Mouse (Mus musculus) stomach, embryonic 15.5 days (tissue): ENCODE results near the gene Il34. TPM values are rescaled to one million over a fixed set of nuclear protein-coding genes. Genes with fewer than 3 reads are reported as not detected.

ENCODE experiments used
- ATAC-seq: fragments of 200-750 bp; cut with Nextera tagmentation; 2 replicates; pipeline ENCODE4 v1.8.0; 2017; ENCODE audit warnings: low read depth, moderate number of reproducible peaks, moderate TSS enrichment; ENCODE audit not compliant: insufficient read depth, low FRiP score
- H3K27ac ChIP-seq: fragments of 300-500 bp; sonication (generic); 2 replicates; pipeline ENCODE4 v1.5.1; 2015; ENCODE audit warnings: mild to moderate bottlenecking, inconsistent platforms
- H3K27me3 ChIP-seq: fragments of 300-500 bp; sonication (generic); replicated peaks from 2 replicates; pipeline ENCODE4 v1.6.1; 2015; ENCODE audit warnings: inconsistent platforms
- H3K36me3 ChIP-seq: fragments of 300-500 bp; sonication (generic); 2 replicates; pipeline ENCODE4 v1.6.1; 2015; ENCODE audit warnings: inconsistent platforms
- H3K4me1 ChIP-seq: fragments of 300-500 bp; sonication (generic); 2 replicates; pipeline ENCODE4 v1.6.1; 2015; ENCODE audit warnings: inconsistent platforms
- H3K4me2 ChIP-seq: fragments of 300-500 bp; sonication (generic); 2 replicates; pipeline ENCODE4 v1.6.1; 2015; ENCODE audit warnings: mild to moderate bottlenecking, inconsistent platforms
- H3K4me3 ChIP-seq: fragments of 300-500 bp; sonication (generic); replicated peaks from 2 replicates; pipeline ENCODE4 v1.5.1; 2015; ENCODE audit warnings: inconsistent platforms
- H3K9ac ChIP-seq: fragments of 300-500 bp; sonication (generic); 2 replicates; pipeline ENCODE4 v1.6.1; 2015; ENCODE audit warnings: inconsistent platforms
- H3K9me3 ChIP-seq: fragments of 300-500 bp; sonication (generic); 2 replicates; pipeline ENCODE4 v1.6.1; 2016; ENCODE audit warnings: inconsistent platforms
- WGBS: fragments of 180-500 bp; shearing (Covaris S2); methylation state at CpG from one replicate; pipeline ENCODE4 v1.1.7; 2015; 5-methylcytosine and 5-hydroxymethylcytosine counted together
- polyA plus RNA-seq: library from polyadenylated mRNA; unstranded; fragments of >200 nt; fragmentation: Nextera tagmentation; extraction: Ambion mirVana; gene quantifications from 2 replicates; pipeline ENCODE4 v1.2.1, GENCODE M21; 2015

The Il34 gene
- polyA plus RNA-seq, 1 experiment from 2014 or later, result 3.2 TPM

GRCm38 (mm10) chr8:110749500-110750170 lies 56.1 kb downstream of the Il34 start:
- 0 out of 2 replicates have a peak, but pooled peaks have one; percentile 17 for ATAC-seq

DNA sequence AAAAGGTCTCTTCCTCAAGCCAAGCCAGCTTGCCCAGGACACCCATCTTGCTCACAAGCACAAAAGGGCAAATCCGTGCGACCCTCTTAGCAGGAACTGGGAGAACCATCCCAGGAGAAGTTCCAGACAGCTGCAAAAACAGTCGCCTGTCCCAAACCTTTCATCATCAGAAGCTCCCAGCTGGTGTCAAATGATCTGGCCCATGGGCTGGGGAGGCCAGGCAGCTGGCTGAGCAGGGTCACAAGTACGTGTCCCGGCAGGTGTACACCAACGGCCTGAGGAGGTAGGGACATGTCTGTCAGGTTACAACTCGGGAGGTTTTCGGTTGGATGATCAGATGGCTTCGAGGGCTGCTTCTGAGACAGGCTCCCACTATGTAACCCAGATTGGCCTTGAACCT lies 59.1 kb downstream of the Il34 start:
- Histone ChIP-seq H3K4me3 (no peak overlapping the region), H3K4me2 (no peak overlapping the region), H3K4me1 (no peaks in the 10 kb centered on the region), H3K27me3 (no peaks in the 10 kb centered on the region), H3K9ac (no peak overlapping the region), H3K9me3 (no peaks in the 10 kb centered on the region), H3K27ac (no peak overlapping the region), H3K36me3 (peaks cover 2% of the 10 kb centered on the region; the same call in 1 of the 2 replicates)
- WGBS, result 66% methylated on average over 9 of the region's 9 CpGs
- no peak for ATAC-seq

More at GRCm38 (mm10) chr8:110749500-110750170, 56.1 kb downstream of the Il34 start:
- 52% methylated on average over 10 of the region's 10 CpGs for WGBS
- Histone ChIP-seq H3K4me2 (no peak overlapping the region), H3K4me1 (no peaks in the 10 kb centered on the region), H3K27me3 (no peaks in the 10 kb centered on the region), H3K36me3 (no peaks in the 10 kb centered on the region), H3K27ac (no peak overlapping the region), H3K4me3 (no peak overlapping the region), H3K9ac (no peak overlapping the region), H3K9me3 (no peaks in the 10 kb centered on the region)

GRCm38 (mm10) chr8:110745162-110745561 lies 60.6 kb downstream of the Il34 start:
- H3K4me2 ChIP-seq, result no peak overlapping the region
- H3K36me3 ChIP-seq, result peaks cover 4% of the 10 kb centered on the region; the same call in 1 of the 2 replicates
- no peak overlapping the region for H3K27ac ChIP-seq
- WGBS, result 97% methylated on average over 10 of the region's 10 CpGs
- no peak for ATAC-seq
- no peak overlapping the region for H3K4me3 ChIP-seq
- H3K4me1 ChIP-seq, result no peaks in the 10 kb centered on the region
- H3K27me3 ChIP-seq, result no peaks in the 10 kb centered on the region
- H3K9me3 ChIP-seq, result no peaks in the 10 kb centered on the region
- no peak overlapping the region for H3K9ac ChIP-seq

DNA sequence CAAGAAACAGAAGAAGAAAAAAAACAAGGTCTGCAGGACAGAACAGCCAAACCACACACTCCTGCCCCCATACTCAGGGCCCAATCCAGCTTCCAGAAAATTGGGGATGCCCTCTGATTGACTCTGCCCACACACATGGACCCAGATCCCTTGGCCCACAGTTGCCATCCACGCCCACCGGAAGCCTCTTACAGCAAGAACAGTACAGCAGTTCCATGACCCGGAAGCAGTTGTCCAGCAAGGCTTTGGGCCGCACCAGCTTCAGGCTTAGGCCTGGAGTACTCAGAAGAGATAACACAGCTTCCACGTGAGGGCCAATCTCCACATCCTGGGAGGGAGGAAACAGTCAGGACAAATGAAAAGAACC lies 63.3 kb downstream of the Il34 start:
- ATAC-seq, result no peak
- Histone ChIP-seq H3K9me3 (no peaks in the 10 kb centered on the region), H3K9ac (no peak overlapping the region), H3K4me2 (no peak overlapping the region), H3K27me3 (no peaks in the 10 kb centered on the region), H3K36me3 (peaks cover 25% of the 10 kb centered on the region), H3K27ac (no peak overlapping the region), H3K4me1 (no peaks in the 10 kb centered on the region), H3K4me3 (no peak overlapping the region)
- 84% methylated on average over 5 of the region's 5 CpGs for WGBS

DNA sequence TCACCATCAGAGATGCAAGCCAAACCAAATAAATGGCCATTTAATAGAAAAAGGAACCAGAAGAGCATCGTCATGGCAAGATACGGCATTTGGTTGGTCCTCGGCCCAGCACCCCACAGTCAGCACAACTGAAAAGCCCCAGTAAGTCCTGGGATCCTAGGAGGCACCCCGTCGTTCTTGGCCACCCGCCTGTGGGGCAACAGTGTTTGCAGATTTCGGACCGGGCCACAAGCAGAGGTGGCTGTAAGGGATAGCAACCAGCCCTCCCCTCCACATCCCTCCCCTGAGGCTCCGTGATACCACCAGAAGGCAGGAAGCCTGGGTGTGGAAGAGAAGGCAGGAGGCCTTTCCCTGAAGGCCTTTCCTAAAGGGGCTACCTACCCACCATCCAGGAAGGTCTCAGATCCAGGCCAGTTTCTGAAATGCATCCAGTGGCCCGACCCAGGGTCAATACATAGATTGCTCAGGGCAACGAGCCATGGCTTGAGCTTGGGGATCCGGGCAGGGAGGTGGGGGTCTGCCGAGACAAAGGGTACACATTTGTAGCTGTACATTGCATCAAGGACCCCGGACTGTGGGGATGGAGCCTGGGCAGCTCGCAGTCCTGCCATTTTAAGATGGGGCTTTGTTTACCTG lies 63.8 kb downstream of the Il34 start:
- 77% methylated on average over 15 of the region's 15 CpGs for WGBS
- H3K27ac ChIP-seq, result no peak overlapping the region
- H3K9me3 ChIP-seq, result no peaks in the 10 kb centered on the region
- no peaks in the 10 kb centered on the region for H3K27me3 ChIP-seq
- no peak overlapping the region for H3K4me3 ChIP-seq
- peaks cover 28% of the 10 kb centered on the region for H3K36me3 ChIP-seq
- no peak overlapping the region for H3K4me2 ChIP-seq
- ATAC-seq, result no peak
- H3K9ac ChIP-seq, result no peak overlapping the region
- no peaks in the 10 kb centered on the region for H3K4me1 ChIP-seq

GRCm38 (mm10) chr8:110740629-110741175 lies 65.0 kb downstream of the Il34 start:
- Histone ChIP-seq H3K9me3 (no peaks in the 10 kb centered on the region), H3K36me3 (peaks cover 36% of the 10 kb centered on the region), H3K4me1 (no peaks in the 10 kb centered on the region), H3K9ac (no peak overlapping the region), H3K4me3 (no peak overlapping the region), H3K27me3 (no peaks in the 10 kb centered on the region), H3K4me2 (no peak overlapping the region), H3K27ac (no peak overlapping the region)
- WGBS, result 82% methylated on average over 5 of the region's 5 CpGs
- ATAC-seq, result no peak

- 86% methylated on average over 35 of the region's 35 CpGs for WGBS
- H3K36me3 ChIP-seq, result peaks cover 46% of the 10 kb centered on the region
- H3K9ac ChIP-seq, result no peak overlapping the region
- H3K27me3 ChIP-seq, result no peaks in the 10 kb centered on the region
- H3K4me3 ChIP-seq, result no peak overlapping the region
- no peaks in the 10 kb centered on the region for H3K4me1 ChIP-seq
- H3K27ac ChIP-seq, result no peak overlapping the region
- no peak overlapping the region for H3K4me2 ChIP-seq
- 0 out of 2 replicates have a peak, but pooled peaks have one; percentile 12 for ATAC-seq
- H3K9me3 ChIP-seq, result no peaks in the 10 kb centered on the region
These were observed 67.0 kb downstream of the Il34 start for GRCm38 (mm10) chr8:110738591-110739195.

- no peak overlapping the region for H3K9ac ChIP-seq
- H3K4me3 ChIP-seq, result no peak overlapping the region
- WGBS, result 88% methylated on average over 8 of the region's 8 CpGs
- H3K9me3 ChIP-seq, result no peaks in the 10 kb centered on the region
- ATAC-seq, result no peak
- no peak overlapping the region for H3K4me2 ChIP-seq
- peaks cover 75% of the 10 kb centered on the region for H3K36me3 ChIP-seq
- no peaks in the 10 kb centered on the region for H3K27me3 ChIP-seq
- H3K27ac ChIP-seq, result no peak overlapping the region
- H3K4me1 ChIP-seq, result no peaks in the 10 kb centered on the region
These were observed 72.7 kb downstream of the Il34 start for GRCm38 (mm10) chr8:110733036-110733435.

DNA sequence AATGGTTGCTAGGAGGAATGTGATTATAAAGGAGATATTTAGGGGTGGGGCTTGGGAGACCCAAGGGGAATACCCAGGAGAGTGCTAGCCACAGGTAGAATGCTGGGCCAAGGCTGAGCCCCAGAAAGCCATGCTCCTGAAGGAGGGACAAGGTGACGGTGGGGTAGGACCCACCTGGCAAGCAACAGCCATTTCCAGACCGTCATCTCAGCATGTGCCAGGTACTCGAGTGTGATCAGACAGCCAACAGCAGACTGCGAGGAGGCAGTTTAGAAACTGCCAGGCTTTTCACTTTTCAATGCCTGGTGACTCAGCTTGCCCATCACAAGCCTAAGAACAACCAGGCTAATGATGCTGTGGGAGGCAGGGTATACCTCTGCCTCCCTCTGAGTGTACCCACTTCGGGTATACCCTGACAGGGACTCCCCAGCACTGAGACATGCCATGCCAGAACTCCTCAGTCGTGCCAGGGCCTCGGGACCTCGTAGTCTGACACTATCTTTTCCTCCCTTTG lies 74.3 kb downstream of the Il34 start:
- Histone ChIP-seq H3K9me3 (no peaks in the 10 kb centered on the region), H3K27me3 (no peaks in the 10 kb centered on the region), H3K27ac (no peak overlapping the region), H3K36me3 (peaks cover 70% of the 10 kb centered on the region), H3K9ac (no peak overlapping the region), H3K4me3 (no peak overlapping the region), H3K4me2 (no peak overlapping the region), H3K4me1 (no peaks in the 10 kb centered on the region)
- no peak for ATAC-seq
- WGBS, result 91% methylated on average over 8 of the region's 8 CpGs

DNA sequence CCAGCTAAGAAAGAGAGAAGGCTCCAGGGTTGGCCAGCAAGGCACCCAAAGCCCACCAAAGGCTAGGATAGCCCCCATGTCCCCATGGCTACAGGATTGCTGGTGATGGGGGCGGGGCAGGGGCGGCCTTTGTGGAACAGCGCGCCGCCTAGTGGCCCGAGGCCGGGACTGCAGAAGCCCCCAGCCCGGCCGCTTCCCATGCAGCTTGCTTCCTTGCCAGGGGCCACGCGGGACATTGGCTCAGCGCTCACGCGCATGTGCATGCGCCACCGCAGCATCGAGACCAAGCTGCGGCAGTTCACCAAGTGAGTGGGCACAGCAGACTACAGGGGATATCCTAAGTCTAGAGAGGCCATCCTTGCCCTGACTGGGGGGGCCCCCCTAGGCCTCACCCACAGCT lies 78.8 kb downstream of the Il34 start:
- no peak overlapping the region for H3K4me3 ChIP-seq
- H3K27me3 ChIP-seq, result no peaks in the 10 kb centered on the region
- WGBS, result 11% methylated on average over 18 of the region's 18 CpGs
- H3K27ac ChIP-seq, result no peak overlapping the region
- no peak for ATAC-seq
- H3K36me3 ChIP-seq, result peaks cover 46% of the 10 kb centered on the region
- H3K9me3 ChIP-seq, result no peaks in the 10 kb centered on the region
- H3K4me2 ChIP-seq, result no peak overlapping the region
- peaks cover 32% of the 10 kb centered on the region for H3K4me1 ChIP-seq
- H3K9ac ChIP-seq, result no peak overlapping the region

DNA sequence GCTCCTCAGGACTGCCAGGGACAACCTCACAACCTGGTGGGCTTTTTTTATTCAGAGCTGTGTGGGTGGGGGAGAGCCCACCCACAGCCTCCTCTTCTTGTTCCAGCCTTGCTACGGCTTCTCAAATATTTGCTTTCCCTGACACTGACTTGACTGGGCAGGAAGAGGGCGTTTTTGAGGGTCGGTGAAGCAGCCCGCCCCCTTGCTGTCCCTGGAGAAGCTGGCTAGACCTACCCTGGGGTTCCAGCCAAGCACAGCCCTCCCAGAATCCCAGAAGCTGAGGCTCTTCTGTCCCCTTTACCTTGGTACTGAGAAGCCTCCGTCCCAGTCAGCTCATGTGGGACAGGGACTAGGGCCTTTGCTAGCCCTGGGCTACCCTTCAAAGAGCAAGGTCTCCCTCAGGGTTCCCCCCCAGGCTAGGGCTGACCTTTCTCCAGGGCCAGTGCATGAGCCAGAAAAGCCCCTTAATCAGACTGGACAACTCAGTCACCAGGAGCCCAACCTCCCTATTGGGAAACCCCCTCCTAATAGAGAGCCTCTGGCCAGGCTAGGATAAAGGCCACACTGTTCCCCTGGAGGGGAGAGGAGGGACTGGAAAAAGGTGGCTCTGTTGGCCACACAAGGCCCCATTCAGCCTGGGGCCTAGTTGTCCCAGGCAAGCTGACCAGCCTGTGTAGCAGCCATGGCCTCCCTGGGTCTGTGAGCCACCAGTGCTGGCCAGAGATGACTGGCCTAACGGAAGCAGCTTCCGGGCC lies 80.5 kb downstream of the Il34 start:
- no peak for ATAC-seq
- 40% methylated on average over 7 of the region's 7 CpGs for WGBS
- H3K4me3 ChIP-seq, result no peak overlapping the region
- H3K27me3 ChIP-seq, result no peaks in the 10 kb centered on the region
- no peaks in the 10 kb centered on the region for H3K9me3 ChIP-seq
- peak overlapping the region; percentile 65; the same call in 1 of the 2 replicates for H3K4me2 ChIP-seq
- peaks cover 30% of the 10 kb centered on the region for H3K36me3 ChIP-seq
- no peak overlapping the region for H3K9ac ChIP-seq
- peaks cover 40% of the 10 kb centered on the region for H3K4me1 ChIP-seq
- H3K27ac ChIP-seq, result peak overlapping the region; percentile 52
